Mouse (Mus musculus): ENCODE measurements around the gene Tbx2. TPM values are rescaled to one million over a fixed set of nuclear protein-coding genes. Genes with fewer than 3 reads are reported as not detected.

The Tbx2 gene
- polyA plus RNA-seq, 1 experiment: 5.0 TPM

DNA sequence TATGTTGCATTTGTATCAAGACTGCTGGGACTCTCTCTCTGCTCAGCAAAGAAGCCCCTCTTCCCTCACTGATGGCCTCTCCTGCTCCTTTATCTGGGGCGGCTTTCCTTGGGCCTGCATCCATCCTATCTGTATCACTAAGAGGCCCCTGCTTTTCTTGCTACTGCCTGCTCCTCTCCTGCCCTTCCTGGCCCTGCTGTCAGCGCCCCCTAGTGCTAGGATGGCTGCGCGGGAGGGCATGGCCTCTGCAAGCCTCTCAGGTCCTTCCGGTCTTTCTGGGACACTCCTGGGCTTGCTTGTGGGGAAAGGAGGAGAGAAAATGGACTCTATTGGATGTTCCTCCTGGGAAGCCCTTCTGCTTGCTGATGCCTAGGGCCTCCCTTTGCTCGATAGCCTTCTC lies 9.2 kb upstream of the Tbx2 start:
- no peak for TF ChIP-seq POLR2A (IDR thresholded peaks at IDR 0.05; ENCODE audit: low read depth, low read length)
- peak; percentile 71; the same call in 1 of the 2 replicates for TF ChIP-seq CTCF (IDR thresholded peaks at IDR 0.05; ENCODE audit: extremely low read depth, insufficient read depth, insufficient read length, insufficient replicate concordance)
- H3K36me3 ChIP-seq (ENCODE audit: control insufficient read depth, insufficient read depth, low read length): no peaks in the 10 kb centered on the region
- 23% methylated on average over 6 of the region's 6 CpGs for WGBS
- H3K4me3 ChIP-seq (ENCODE audit: extremely low read depth, insufficient read depth, insufficient read length): no peak overlapping the region
- no peaks in the 10 kb centered on the region for H3K27me3 ChIP-seq (ENCODE audit: control insufficient read depth, insufficient read depth, low read length)
- DNase-seq (ENCODE audit: low read depth in 1 of 2, low spot score in 2 of 2): peak in 1 of 2 experiments; percentile 56
- no peak overlapping the region for H3K27ac ChIP-seq (ENCODE audit: insufficient read depth, low read length)
- H3K4me1 ChIP-seq (ENCODE audit: control insufficient read depth, insufficient read depth, insufficient read length): no peaks in the 10 kb centered on the region

- no peak for DNase-seq (ENCODE audit: low read depth in 1 of 2, low spot score in 2 of 2)
- Histone ChIP-seq H3K36me3 (ENCODE audit: control insufficient read depth, insufficient read depth, low read length) (no peaks in the 10 kb centered on the region), H3K27ac (ENCODE audit: insufficient read depth, low read length) (no peak overlapping the region), H3K27me3 (ENCODE audit: control insufficient read depth, insufficient read depth, low read length) (no peaks in the 10 kb centered on the region), H3K4me3 (ENCODE audit: extremely low read depth, insufficient read depth, insufficient read length) (no peak overlapping the region), H3K4me1 (ENCODE audit: control insufficient read depth, insufficient read depth, insufficient read length) (no peaks in the 10 kb centered on the region)
- 95% methylated on average over 4 of the region's 4 CpGs for WGBS
- no peak for TF ChIP-seq CTCF (IDR thresholded peaks at IDR 0.05; ENCODE audit: extremely low read depth, insufficient read depth, insufficient read length, insufficient replicate concordance)
- no peak for TF ChIP-seq POLR2A (IDR thresholded peaks at IDR 0.05; ENCODE audit: low read depth, low read length)
Measured at GRCm38 (mm10) chr11:85823794-85824193, 8.6 kb upstream of the Tbx2 start.

- WGBS: 94% methylated on average over 10 of the region's 10 CpGs
- TF ChIP-seq POLR2A (IDR thresholded peaks at IDR 0.05; ENCODE audit: low read depth, low read length) (no peak), CTCF (IDR thresholded peaks at IDR 0.05; ENCODE audit: extremely low read depth, insufficient read depth, insufficient read length, insufficient replicate concordance) (no peak)
Measured at GRCm38 (mm10) chr11:85825031-85825430, 7.3 kb upstream of the Tbx2 start.

GRCm38 (mm10) chr11:85825823-85826222 lies 6.5 kb upstream of the Tbx2 start:
- no peak overlapping the region for H3K4me3 ChIP-seq (ENCODE audit: extremely low read depth, insufficient read depth, insufficient read length)
- TF ChIP-seq POLR2A (IDR thresholded peaks at IDR 0.05; ENCODE audit: low read depth, low read length): no peak
- TF ChIP-seq CTCF (IDR thresholded peaks at IDR 0.05; ENCODE audit: extremely low read depth, insufficient read depth, insufficient read length, insufficient replicate concordance): no peak
- H3K4me1 ChIP-seq (ENCODE audit: control insufficient read depth, insufficient read depth, insufficient read length): no peaks in the 10 kb centered on the region
- no peaks in the 10 kb centered on the region for H3K36me3 ChIP-seq (ENCODE audit: control insufficient read depth, insufficient read depth, low read length)
- no peak for DNase-seq (ENCODE audit: low read depth in 1 of 2, low spot score in 2 of 2)
- WGBS: 87% methylated on average over 7 of the region's 7 CpGs
- H3K27ac ChIP-seq (ENCODE audit: insufficient read depth, low read length): no peak overlapping the region
- peaks cover 14% of the 10 kb centered on the region for H3K27me3 ChIP-seq (ENCODE audit: control insufficient read depth, insufficient read depth, low read length)

More at GRCm38 (mm10) chr11:85825031-85825430, 7.3 kb upstream of the Tbx2 start:
- peaks cover 11% of the 10 kb centered on the region for H3K27me3 ChIP-seq (ENCODE audit: control insufficient read depth, insufficient read depth, low read length)
- H3K27ac ChIP-seq (ENCODE audit: insufficient read depth, low read length): no peak overlapping the region
- H3K4me3 ChIP-seq (ENCODE audit: extremely low read depth, insufficient read depth, insufficient read length): no peak overlapping the region
- H3K4me1 ChIP-seq (ENCODE audit: control insufficient read depth, insufficient read depth, insufficient read length): no peaks in the 10 kb centered on the region
- H3K36me3 ChIP-seq (ENCODE audit: control insufficient read depth, insufficient read depth, low read length): no peaks in the 10 kb centered on the region
- DNase-seq (ENCODE audit: low read depth in 1 of 2, low spot score in 2 of 2): no peak

DNA sequence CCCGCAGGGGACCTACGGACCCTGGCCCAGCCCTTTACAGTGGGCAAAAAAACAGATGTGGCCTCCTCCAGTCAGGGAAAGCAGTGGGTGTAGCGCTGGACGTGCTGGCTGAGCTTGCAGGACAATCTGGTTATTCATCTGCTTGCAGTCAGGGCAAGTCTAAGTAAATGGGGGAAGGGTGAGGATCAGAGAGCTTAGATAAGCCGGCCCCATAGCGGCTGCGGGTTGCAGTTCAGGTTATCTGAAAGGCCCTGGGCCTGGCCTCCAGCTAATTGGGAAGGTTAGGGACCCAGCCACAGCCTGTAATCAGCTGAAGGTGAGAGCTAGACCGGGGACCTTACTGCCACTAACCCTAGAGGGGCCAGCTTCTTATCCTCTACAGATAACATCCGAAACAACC lies 5.0 kb upstream of the Tbx2 start:
- H3K4me3 ChIP-seq (ENCODE audit: extremely low read depth, insufficient read depth, insufficient read length): no peak overlapping the region
- WGBS: 63% methylated on average over 9 of the region's 9 CpGs
- H3K4me1 ChIP-seq (ENCODE audit: control insufficient read depth, insufficient read depth, insufficient read length): peaks cover 2% of the 10 kb centered on the region; the same call in 1 of the 2 replicates
- no peak for DNase-seq (ENCODE audit: low read depth in 1 of 2, low spot score in 2 of 2)
- H3K36me3 ChIP-seq (ENCODE audit: control insufficient read depth, insufficient read depth, low read length): no peaks in the 10 kb centered on the region
- no peak overlapping the region for H3K27ac ChIP-seq (ENCODE audit: insufficient read depth, low read length)
- peaks cover 21% of the 10 kb centered on the region for H3K27me3 ChIP-seq (ENCODE audit: control insufficient read depth, insufficient read depth, low read length)
- TF ChIP-seq CTCF (IDR thresholded peaks at IDR 0.05; ENCODE audit: extremely low read depth, insufficient read depth, insufficient read length, insufficient replicate concordance) (no peak), POLR2A (IDR thresholded peaks at IDR 0.05; ENCODE audit: low read depth, low read length) (no peak)

GRCm38 (mm10) chr11:85828691-85829519 lies 3.4 kb upstream of the Tbx2 start:
- TF ChIP-seq POLR2A (IDR thresholded peaks at IDR 0.05; ENCODE audit: low read depth, low read length) (no peak), CTCF (IDR thresholded peaks at IDR 0.05; ENCODE audit: extremely low read depth, insufficient read depth, insufficient read length, insufficient replicate concordance) (no peak)
- Histone ChIP-seq H3K4me3 (ENCODE audit: extremely low read depth, insufficient read depth, insufficient read length) (no peak overlapping the region), H3K27me3 (ENCODE audit: control insufficient read depth, insufficient read depth, low read length) (peaks cover 34% of the 10 kb centered on the region), H3K4me1 (ENCODE audit: control insufficient read depth, insufficient read depth, insufficient read length) (peaks cover 2% of the 10 kb centered on the region; the same call in 1 of the 2 replicates), H3K27ac (ENCODE audit: insufficient read depth, low read length) (no peak overlapping the region), H3K36me3 (ENCODE audit: control insufficient read depth, insufficient read depth, low read length) (no peaks in the 10 kb centered on the region)
- DNase-seq (ENCODE audit: low read depth in 1 of 2, low spot score in 2 of 2): no peak
- WGBS: 23% methylated on average over 38 of the region's 38 CpGs
